Mouse (Mus musculus): ENCODE measurements around the gene Mbnl2.

Gene Mbnl2

DNA sequence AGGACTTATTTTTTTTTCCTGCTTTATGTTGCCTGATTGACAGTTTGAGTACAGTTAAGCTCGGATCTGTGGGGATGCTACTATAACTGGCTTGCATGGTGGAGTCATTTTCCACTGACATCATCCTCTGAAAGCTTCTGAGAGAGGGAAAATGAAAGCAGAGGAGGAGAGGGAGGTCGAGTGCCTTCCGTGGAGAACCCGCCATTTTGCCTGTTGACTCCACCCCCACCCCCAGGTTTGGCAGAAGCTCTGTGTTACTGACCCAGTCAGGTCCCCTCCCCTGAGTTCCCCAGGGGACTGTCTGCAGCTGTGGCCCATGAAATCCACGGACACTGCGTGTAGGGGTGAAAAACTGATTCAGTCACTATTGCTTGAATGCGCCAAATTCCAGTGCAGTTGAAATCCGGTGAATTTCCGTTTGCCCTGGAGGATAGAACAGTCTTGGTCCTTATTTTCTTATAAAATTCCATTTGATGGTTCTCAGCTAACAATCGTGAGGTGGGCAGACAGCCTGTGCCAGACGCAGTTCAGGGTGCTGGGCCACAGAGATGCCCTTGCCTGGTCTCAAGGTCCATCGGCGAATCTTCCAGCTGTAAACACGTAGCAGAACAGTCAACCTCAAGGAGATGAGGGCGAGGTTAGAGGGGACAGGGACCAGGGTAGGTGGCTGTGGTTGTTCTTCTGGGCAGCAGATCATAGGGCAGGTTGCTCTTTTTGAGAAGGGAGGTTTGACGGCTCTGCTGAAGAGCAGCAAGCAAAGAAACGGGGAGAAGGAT is 20.9 kb downstream of the Mbnl2 start:
- in situ Hi-C loops (cut with MboI, MseI), result loop anchor here (25.0 kb wide), 1 partner anchor 1609 kb away; no protein-coding TSS in a partner anchor

DNA sequence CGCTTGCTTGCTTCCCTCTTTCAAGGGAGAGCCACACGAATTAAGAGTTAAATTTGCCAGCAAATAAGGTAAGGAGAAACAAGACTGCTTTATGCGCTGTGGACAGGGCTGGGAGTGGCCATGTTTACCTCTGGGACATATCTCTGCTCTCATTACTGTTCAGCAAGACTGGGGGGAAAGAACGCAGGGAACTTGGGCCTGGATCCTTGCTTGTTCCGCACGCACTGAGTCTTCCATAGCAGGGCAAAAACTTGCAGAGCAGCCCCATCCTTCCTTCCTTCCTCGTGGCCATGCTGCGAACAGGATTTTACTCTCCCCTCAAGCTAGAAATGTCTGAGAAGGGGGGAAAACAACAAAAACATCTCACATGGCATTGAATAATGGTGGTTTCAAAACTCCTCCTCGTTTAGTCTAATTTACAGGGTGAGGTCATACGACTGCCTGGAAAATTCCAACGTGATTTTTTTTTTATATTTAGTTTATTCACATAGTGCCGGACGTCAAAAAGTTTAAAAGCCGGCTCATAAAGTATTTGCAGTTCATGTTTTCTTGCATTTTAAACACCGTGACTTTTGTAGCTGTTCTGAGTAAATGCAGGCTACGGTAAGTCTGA is 21.8 kb downstream of the Mbnl2 start:
- in situ Hi-C loops (cut with MboI, MseI), result loop anchor here (25.0 kb wide), 1 partner anchor 1610 kb away; no protein-coding TSS in a partner anchor

DNA sequence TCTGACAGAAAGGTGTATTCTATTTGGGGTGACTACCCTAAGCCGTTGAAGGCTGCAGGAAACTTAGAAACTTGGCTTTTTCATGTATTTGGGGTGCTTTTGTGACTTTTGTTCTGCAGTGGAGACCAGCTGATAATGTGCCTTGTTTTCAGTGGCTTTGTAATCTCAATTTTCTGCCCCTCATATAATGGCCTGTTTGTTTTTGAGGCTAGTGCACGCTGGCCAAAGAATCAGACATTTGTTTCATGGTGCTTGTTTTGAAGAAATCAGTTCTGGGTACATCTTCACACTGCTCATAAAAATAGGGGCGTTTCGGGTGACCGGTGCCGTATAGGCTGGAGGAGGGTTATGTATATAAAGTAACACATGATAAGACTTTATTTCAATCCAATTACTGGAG is 22.4 kb downstream of the Mbnl2 start:
- in situ Hi-C loops (cut with MboI, MseI), result loop anchor here (25.0 kb wide), 1 partner anchor 1611 kb away; no protein-coding TSS in a partner anchor

DNA sequence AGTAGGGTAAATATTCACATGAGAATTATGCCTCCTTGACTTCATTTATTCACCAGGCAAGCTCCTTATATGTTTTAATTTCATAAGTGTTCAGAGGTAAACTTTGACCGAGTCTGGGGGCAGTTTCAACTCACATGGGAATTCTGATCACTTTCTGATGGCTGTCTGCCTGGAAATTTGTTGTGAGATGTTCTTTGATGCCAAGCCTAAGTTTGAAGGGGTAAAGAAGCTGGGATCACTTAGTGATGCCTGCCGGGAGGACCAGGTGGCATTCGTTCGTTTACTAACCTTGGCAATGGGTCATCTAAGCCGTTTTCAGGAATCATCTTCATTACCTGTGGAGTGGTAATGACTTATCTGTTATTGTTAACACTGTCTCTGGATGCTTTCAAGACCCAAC is 23.0 kb downstream of the Mbnl2 start:
- in situ Hi-C loops (cut with MboI, MseI), result loop anchor here (25.0 kb wide), 1 partner anchor 1611 kb away; no protein-coding TSS in a partner anchor

DNA sequence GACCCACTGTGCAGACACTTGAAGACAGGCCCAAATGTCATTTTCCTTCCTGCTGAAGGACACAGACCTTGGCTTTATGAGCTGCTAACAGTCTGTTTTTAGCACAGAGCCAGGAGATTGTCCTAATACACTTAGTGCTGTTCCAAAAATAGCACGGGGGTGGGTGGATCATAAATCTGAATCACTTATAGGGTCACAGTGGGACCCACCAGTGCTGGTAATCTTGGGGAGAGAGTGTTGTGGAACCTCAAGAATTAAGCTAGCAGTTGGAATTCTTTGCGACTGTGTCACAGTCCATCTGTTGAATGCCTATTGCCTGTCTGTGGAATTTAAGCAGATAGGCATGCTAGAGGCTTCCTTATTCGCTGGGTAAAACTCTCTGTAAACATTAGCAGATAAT is 24.2 kb downstream of the Mbnl2 start:
- in situ Hi-C loops (cut with MboI, MseI), result loop anchor here (25.0 kb wide), 2 partner anchors 1438 to 1612 kb away; no protein-coding TSS in a partner anchor

DNA sequence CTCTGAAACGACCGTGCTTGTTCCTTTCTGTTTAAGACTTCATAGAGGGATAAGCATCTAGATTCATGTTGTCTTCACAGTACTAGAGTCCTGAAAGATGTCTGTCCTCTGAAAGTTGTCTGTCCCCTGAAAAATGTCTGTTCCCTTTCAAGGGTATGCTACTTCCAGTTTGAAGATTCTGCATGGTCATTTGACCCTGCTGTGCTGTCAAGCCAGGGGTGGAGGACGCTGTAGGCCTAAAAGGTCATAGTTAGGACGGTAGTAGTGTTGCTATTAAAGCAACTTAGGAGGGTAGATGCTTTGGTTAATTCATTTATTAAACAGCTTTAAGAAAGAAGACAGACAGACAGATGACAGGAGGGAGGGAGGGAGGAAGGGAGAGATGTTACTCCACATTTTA is 24.7 kb downstream of the Mbnl2 start:
- in situ Hi-C loops (cut with MboI, MseI), result loop anchor here (25.0 kb wide), 1 partner anchor 1437 kb away; no protein-coding TSS in a partner anchor

DNA sequence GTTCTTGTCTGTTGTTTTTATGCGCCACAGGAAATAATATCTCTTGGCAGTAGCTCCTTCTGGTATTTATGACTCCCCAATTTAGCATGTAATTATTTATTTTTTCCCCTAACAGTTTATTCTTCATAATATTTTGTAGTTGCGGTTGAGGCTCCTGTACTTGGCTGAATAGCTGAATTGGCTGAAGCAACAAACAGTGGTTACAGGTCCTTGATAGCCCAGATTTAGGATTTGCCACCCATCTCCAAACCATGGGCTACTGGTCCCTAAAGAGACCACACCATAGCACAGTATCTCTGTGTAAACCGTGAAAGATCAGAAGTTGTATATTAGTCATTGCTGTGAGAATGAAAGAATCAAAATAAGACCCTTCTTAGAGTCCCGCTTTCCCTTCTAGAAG is 25.3 kb downstream of the Mbnl2 start:
- in situ Hi-C loops (cut with MboI, MseI), result loop anchor here (25.0 kb wide), 1 partner anchor 1436 kb away; no protein-coding TSS in a partner anchor

DNA sequence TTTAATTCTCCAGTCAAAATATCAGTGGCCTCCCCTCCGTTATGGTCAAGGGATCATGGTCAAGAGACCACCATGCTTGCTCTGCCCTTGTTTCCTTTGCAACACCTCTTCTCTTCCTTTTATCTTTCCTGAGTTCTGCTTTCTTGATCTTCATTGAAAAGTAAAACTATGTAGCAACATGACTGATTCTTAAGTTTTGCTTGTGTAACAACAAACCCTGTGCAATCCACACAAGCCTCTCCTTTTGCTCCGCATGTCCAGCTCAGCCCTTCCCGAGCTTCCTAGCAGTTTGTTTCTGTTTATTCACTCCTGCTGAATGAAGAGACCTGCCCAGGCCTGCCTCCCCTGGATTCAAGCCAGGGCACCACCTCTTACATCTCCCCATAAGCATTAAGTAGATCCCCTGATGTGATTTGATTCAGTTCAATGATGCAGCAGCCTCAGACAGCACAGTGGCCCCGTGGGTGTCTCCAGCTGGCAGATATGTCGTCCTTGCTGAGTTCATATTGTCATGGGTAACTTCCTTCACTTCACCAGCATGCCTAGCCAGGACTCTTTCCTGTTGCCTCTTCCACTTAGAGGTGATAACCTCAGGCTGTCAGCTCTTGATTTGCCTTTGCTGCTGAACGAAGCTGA is 27.6 kb downstream of the Mbnl2 start:
- in situ Hi-C loops (cut with MboI, MseI), result loop anchor here (25.0 kb wide), 1 partner anchor 1434 kb away; no protein-coding TSS in a partner anchor

DNA sequence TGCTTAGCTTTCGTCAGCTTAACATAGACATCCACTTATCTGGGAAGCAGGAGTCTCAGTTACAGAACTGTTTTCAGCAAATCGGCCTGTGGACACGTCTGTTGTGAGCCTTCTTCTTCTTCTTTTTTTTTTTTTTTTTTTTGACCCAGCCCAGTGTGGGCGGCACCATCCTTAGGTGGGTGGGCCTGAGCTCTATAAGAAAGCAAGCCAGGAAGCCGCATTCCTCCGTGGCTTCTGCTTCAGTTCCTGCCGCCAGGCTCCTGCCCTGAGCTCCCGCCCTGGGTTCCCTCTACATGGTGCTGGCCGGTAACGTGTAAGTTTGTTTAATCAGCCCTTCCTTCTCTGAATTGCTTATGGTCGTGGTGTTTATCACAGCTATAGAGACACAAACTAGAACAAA is 30.8 kb downstream of the Mbnl2 start:
- in situ Hi-C loops (cut with MboI, MseI), result loop anchor here (25.0 kb wide), 1 partner anchor 1431 kb away; no protein-coding TSS in a partner anchor

DNA sequence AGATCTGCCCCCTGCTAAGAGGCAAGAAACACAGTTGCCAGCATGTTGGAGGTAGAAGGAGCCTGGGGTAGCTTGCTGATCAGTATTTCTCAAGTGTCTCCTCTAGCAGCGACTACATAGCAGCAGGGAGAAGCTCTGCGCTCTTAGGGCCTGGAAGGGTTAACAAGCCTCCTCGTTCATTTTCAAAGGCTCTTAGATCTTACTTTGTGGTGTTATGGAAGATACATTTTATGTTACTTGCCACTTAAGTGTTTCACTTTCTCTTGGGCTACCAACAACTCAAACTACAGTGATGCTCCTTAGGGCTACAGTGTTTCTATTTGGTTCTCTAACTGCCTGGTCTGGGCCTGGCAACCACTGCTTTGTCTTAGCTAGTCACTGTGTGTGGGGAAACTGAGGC is 31.9 kb downstream of the Mbnl2 start:
- in situ Hi-C loops (cut with MboI, MseI), result loop anchor here (25.0 kb wide), 1 partner anchor 1430 kb away; no protein-coding TSS in a partner anchor

DNA sequence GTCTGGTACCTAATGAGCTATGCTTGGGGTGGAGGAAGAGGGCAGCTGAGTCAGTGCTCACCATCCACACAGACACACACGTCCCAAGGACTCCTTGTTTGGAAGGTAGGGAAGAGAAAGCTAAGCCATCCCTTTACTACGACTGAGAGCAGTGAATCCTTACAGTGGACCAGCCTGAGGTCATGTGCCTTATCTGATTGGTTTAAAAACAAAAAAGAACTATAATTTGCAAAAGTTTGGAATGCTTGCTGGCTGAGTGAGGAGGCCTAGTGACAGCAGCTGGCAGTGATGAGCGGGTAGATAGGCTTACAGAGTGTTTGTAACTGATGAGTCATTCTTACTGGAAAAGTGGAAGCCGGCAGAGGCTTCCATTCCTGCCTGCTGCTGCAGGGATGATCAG is 32.5 kb downstream of the Mbnl2 start:
- in situ Hi-C loops (cut with MboI, MseI), result loop anchor here (25.0 kb wide), 1 partner anchor 1429 kb away; no protein-coding TSS in a partner anchor

DNA sequence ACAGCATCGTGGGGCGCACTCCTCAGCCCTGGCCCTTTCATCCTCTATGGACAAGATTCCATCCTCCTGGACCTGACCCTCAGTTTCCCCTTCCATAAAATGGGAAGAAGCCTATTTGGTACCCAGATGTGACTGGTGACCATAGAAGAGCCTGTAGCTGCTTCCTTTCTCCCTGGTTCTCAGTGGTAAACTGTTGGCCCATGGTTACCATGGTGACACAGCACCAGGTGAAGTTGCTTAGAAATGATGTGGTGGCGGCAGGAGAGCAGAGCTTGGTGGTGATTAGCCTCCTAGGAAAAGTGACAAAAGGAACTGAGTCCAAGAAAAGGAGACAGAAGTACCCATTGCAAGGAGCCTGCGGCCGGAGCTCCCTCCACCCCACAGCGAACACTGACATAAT is 34.2 kb downstream of the Mbnl2 start:
- in situ Hi-C loops (cut with MboI, MseI), result loop anchor here (25.0 kb wide), 1 partner anchor 1428 kb away; no protein-coding TSS in a partner anchor

DNA sequence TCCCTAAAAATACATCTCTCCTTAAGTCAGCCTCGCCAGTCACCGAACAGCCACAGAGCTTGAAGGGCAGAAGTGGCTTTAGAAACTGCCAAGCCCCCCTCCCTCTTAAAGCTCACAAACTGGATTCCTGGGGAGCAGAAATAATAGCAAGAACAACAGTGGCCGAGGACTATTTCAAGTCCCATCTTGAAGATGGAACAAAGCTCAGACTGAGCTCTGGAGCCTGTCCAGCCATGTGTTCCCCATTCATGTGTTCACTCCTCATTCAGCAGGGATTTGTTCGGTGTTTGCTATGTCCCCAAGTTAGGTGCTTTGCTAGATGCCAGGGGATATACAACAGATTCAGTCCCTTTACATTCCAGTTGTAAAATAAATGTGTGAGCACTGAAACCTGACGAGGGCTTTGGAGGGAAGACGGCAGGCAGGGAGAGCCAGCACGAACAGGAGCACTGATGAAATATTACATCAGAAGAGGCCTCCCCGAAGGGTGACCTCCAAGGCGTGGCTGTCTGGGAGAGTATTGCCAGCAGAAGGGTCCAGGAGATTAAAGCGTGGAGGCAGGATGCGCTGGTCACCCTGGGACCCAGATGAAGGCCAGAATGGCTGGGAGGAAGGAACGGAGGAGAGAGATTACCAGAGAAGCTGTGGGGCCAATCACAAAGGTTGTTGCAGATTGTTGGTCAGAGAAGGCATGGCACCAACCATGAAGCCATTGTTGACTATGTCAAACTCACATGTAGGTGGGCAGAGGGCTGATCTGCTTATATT is 36.0 kb downstream of the Mbnl2 start:
- in situ Hi-C loops (cut with MboI, MseI), result loop anchor here (25.0 kb wide), 1 partner anchor 1426 kb away; no protein-coding TSS in a partner anchor

DNA sequence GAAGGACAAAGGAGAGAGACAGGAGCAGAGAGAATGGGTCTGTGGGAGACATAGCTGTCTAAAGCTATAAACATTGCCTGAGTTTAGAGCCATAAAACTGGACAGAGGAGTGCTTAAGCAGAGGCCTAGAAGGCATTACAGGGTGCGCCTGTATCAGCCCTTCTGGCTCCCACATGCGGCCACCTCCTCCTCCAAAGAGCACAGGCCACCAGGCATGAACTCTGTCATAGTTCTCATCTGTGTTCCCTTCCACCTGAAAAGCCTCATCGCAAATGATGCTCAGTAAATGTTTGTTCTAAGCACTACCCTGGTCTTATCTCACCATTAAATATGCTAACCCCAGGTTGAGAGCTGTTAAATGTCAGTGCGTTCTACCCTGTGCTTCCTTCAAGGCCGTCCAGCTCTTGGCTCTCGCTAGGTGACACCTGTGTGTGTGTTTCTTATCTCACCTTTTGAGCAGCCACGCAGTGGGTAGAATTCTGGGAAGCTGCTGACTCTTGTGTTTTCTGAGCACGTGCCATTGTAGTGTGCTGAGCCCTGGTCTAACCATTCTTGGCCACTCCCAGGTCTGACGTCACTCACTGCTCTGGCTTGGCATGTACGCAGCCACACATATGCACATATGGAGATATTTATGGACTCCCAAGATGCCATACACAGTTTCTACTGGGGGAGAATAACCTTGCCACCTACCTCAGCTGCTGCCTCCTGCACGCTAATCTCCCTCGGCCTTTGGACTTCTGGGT is 37.4 kb downstream of the Mbnl2 start:
- in situ Hi-C loops (cut with MboI, MseI), result loop anchor here (25.0 kb wide), 1 partner anchor 1424 kb away; no protein-coding TSS in a partner anchor

DNA sequence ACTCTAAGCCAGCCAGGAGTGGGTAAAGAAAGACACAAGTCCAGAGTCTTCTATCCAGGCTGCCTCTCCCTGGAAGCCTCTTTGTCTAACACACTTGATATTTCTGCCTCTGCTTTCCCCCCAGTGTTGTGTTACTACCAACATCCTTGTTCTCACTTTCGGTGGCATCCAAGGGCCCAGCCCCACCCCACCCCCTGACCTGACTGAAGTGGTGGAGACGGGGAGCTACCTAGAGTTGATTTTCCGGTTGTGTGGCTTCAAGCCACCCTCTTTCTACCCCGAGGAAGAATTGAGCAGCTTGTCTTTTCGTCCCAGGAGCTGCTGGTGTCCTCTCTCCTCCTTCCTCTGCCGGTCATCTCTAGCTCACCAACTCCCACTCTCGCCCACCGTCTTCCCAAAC is 38.0 kb downstream of the Mbnl2 start:
- in situ Hi-C loops (cut with MboI, MseI), result loop anchor here (25.0 kb wide), 1 partner anchor 1424 kb away; no protein-coding TSS in a partner anchor

DNA sequence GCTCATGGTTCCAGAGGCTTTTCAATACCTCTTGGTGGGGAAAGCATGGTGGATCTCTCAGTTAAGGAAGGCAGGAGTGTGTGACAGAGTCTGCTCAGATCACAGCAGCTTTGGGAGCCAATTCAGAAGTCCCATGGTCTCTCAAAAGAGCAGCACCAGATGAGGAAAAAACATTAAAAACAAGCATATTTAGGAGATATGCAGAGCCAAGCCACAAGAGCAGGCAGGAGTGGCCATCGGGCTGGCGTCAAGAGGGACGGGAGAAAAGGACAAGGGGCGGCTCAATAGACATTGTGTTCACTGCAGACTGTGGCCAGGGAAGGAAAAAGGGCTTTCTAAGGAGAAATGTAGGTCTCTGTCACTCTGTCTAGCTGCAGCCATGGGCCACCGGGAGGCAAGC is 40.3 kb downstream of the Mbnl2 start:
- in situ Hi-C loops (cut with MboI, MseI), result loop anchor here (25.0 kb wide), 1 partner anchor 1422 kb away; no protein-coding TSS in a partner anchor

DNA sequence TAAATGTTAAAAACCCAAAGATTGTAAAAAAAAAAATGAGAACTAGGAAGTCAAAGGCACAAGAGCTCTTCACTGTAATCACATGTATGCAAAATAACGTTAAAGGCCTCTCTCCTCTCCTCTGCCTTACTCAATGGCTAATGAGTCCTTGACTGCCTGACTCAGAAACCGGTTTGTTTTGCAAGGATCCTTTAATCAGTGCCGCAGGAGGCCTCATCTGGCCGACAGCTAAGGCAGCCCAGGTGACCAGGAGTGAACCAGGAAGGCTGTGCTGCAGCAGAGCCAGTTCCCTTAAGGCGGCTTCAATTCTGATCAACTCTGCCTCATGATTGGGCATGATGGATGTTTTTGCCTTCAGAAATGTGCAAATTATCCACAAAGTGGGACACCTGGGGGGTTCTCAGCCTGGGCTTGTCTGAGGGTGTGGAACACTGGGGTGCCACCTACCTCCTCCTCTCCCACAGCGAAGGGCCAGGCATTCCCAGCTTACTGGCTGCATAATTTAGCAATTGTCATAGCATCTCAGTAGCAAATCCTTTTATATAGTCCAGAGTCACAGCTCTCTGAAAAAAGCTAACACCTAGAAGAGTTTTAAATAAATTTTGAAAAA is 43.0 kb downstream of the Mbnl2 start:
- in situ Hi-C loops (cut with MboI, MseI), result loop anchor here (25.0 kb wide), 1 partner anchor 1419 kb away; no protein-coding TSS in a partner anchor

DNA sequence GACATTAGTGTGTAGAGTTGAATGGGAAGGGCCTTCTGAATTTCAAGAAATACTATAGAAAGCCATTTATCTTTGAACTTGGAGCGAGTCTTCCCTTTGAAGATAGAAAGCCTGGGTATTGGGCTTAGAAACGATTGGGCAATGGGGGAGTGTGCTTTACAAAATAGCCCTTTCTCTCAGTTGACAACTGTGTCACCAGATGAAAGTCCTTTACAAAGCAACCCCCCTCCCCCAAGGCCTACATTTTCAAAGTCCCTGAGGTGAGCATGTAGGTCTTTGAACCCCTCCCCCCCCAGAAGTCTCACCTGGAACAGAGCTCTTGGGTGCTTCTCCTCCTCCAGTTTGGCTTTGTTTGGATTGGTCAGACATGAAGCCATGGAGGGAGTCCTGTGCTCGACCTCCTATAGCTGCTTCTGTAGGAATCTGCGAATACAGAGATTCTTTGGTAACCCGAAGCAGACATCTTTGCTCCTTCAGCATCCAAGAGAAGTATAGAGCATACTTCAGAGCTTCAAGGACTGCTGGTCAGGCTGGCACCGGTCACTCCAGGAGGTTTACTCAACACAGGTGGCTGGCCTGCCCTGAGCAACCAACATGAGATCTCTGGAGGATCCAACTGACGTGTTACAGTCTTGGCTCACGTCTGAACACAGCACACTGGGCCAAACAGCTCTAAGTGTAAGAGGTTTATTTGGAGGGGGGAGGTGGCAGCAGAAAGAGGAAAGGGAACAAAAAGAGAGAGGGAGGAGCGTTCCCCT is 43.7 kb downstream of the Mbnl2 start:
- in situ Hi-C loops (cut with MboI, MseI), result loop anchor here (25.0 kb wide), 1 partner anchor 1418 kb away; no protein-coding TSS in a partner anchor

DNA sequence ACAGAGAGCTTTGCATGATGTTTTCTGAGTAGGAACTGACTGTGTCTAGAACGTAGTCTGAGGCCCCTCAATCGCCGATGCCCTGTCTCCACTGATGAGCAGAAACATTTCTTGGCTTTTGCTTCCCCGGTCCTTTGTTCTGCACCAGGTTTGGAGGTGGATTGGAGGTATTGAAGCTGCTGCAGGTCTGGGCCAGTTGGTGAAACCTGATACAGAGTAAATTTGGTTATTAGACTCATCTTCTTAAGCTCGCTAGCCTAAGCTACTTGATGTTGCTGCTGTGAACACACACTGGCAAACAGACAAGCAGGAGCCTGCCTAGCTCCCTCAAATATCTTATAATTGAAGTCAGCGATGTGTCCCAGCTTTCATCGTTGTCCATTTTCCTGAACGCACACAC is 46.6 kb downstream of the Mbnl2 start:
- in situ Hi-C loops (cut with MboI, MseI), result loop anchor here (25.0 kb wide), 1 partner anchor 1415 kb away; no protein-coding TSS in a partner anchor
